Mouse (Mus musculus): ENCODE data around the gene 9130019O22Rik. TPM values are rescaled to one million over a fixed set of nuclear protein-coding genes. Genes with fewer than 3 reads are reported as not detected.

The 9130019O22Rik gene
- 9.9 TPM for polyA plus RNA-seq (2017; shearing (Covaris generic))

GRCm38 (mm10) chr7:127386641-127387392 lies at the start of gene 9130019O22Rik:
Gene 9130019O22Rik (minus strand): TSS chr7:127387166.

DNA sequence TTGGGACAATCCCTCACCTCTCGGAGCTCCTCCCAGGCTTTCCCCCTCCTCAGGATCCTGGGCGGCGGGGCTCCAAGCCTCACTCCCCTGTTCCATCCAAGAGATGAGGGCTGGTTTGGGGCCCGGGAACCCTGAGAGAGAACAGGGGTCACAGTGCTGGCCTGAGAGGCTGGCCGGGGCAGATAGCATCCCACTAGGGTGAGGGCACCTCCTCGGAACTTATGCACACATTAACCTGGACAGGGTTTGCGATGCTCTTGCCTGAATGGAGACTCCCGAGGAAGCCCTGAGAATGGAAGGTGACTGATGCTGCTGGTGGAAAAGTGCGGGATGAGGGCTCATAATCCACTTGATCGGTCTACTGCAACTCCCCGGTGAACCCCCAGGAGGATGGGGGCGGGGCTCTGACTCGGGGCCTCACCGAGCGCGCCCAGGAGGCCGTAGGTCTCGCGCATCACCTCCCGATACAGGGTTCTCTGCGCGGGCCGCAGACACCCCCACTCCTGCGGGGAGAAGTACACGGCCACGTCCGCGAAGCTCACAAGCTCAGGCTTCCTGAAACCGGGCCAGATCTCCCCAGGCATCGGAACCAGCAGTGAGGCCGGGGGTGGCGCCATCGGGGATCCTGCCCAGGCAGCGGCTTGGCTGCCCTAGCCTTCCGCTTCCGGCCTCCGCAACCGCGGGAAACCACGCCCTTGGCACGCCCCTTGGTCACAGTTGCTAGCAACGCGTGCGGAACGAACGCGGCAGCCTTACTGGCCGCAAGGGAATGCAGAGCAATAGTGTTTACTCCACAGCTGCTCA lies 34.6 kb upstream of the 9130019O22Rik start, which contains the start of gene Zfp688:
Gene Zfp688 (minus strand): TSS at position 681 of the 804 bp plus-strand sequence.

GRCm38 (mm10) chr7:127406002-127406987 lies 19.3 kb upstream of the 9130019O22Rik start, which contains the start of gene Zfp764:
Gene Zfp764 (minus strand): TSS chr7:127406822.

DNA sequence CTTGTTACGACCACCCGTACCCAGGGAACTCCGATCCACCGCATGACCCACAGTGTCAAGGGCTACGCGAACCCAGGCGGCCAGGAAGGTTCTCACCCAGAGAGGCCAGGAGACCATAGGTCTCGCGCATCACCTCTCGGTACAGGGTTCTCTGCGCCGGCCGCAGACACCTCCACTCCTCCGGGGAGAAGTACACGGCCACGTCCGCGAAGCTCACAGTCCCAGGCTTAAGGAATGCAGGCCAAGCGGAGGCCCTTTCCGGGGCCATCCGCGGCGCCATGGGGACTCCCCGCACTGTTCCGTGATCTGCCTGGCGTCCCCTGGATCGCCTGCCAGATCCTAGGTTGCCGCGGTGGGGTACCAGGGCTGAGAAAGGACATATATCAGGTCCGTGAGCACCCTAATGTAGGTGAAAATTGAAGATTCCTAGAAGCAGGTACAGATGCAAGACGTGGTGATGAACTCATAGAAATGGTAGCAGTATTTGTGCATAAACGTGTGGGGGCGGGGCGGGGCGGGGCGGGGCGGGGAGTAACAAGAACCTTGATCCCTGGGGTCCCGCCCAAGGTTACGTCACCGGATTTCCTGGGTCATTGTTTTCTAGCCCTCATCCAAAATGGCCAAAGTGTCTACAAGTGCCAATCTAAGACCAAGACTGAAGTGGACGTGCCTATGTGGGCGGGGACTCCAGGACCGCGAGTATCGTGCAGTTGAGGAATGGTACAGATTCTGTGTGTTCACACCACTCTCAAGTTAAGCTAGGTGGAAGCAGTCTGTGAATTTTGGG lies 6.4 kb upstream of the 9130019O22Rik start, which contains the start of gene E430018J23Rik:
Gene E430018J23Rik (minus strand): TSS at position 473 of the 787 bp plus-strand sequence.

DNA sequence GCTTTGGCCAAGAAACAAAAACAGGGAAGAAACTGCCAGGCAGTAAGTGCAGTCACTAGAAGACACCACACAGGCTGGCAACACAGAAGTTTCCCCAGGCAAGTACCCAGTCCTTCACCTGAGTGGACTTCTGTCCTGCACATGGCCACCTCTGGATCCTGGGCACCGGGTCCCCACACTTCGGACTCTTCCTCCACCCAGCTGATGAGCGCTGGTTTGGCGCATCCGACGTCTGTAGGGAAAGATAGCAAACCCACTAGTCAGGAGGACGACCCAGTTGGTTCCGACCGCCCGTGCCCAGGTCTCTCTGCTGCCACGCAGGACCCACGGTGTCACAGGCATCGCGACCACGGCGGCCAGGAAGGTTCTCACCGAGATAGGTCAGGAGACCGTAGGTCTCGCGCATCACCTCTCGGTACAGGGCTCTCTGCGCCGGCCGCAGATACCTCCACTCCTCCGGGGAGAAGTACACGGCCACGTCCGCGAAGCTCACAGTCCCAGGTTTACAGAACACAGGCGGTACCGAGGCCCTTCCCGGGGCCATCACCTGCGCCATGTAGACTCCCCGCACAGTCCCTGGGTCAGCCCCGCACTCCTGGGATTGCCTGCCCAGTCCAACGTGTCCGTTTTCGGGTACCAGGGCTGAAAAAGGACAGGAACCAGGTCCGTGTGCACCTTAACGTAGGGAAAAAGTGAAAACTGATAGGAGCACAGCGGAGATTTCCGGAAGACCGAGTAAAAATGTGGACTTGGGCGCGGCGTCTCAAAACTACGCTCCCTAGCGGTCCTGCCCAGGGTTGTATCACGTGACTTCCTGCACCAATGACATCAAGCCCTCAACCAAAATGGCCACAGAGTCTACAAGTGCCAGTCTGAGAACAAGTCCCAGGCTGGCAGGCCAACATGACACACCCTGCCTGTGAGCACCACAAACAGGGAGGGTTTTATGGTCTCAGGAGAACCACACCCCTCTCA lies 11.4 kb downstream of the 9130019O22Rik start, which contains the start of gene Zfp747:
Gene Zfp747 (minus strand): TSS at position 780 of the 975 bp plus-strand sequence.

DNA sequence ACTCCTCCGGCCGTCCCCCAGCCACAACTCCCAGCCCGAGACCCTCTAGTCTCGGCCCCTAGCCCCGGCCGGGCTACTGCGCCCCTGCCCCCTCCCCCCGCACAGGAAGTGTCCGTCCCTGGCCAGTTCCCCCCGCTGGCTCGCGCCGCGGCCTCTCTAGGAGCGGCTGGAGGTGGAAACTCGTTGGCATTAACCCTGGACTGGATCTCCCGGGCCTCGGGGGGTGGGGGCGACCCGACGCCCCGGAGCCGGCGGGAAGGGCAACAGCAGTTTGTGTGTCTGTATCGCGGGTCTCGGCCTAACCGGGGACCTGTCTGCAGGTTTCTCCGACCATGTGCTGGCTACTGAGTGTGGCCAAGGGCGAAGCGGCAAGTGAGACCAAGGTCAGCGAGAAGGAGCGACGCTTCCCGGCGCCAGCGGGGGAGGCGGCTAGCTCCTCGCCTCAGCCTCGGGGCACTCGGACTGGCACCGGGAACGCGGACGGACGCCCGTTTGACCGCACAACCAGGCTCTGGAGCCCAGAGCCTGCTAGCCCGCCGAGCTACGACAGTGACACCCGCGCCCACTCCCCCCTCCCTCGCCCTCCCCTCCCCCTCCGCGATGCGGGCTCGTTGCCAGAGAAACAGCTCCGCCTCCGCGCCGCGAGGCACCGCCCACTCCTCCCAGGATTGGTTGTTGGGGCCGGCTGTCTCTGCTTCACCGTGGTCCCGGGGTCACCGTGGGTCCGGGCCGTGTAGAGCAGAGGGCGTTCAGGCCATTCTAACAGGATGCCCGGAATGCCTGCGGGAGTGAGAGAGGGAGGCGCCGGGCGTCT lies 41.2 kb downstream of the 9130019O22Rik start, which contains the start of gene Zfp768:
Gene Zfp768 (minus strand): TSS at position 78 of the 814 bp plus-strand sequence.

Other genes starting within 250 kb of the 9130019O22Rik start
- gene Spn, start 249.3 kb downstream of the 9130019O22Rik start, polyA plus RNA-seq (2017; shearing (Covaris generic)): 84.5 TPM
- 81.8 TPM for gene Cd2bp2, start 191.1 kb downstream of the 9130019O22Rik start, polyA plus RNA-seq (2017; shearing (Covaris generic))
- gene Tbc1d10b, start 178.7 kb downstream of the 9130019O22Rik start, polyA plus RNA-seq (2017; shearing (Covaris generic)): 12.7 TPM
- gene Mylpf, start 178.3 kb downstream of the 9130019O22Rik start, polyA plus RNA-seq (2017; shearing (Covaris generic)): 22.7 TPM
- gene Zfp553, start 154.1 kb downstream of the 9130019O22Rik start, polyA plus RNA-seq (2017; shearing (Covaris generic)): 16.5 TPM
- 607 TPM for gene Sept1, start 154.0 kb downstream of the 9130019O22Rik start, polyA plus RNA-seq (2017; shearing (Covaris generic))
- 0.60 TPM for gene Zfp771, start 142.9 kb downstream of the 9130019O22Rik start, polyA plus RNA-seq (2017; shearing (Covaris generic))
- 51.4 TPM for gene Dctpp1, start 126.5 kb downstream of the 9130019O22Rik start, polyA plus RNA-seq (2017; shearing (Covaris generic))
- 12.5 TPM for gene Sephs2, start 113.1 kb downstream of the 9130019O22Rik start, polyA plus RNA-seq (2017; shearing (Covaris generic))
- 375 TPM for gene Itgal, start 90.9 kb downstream of the 9130019O22Rik start, polyA plus RNA-seq (2017; shearing (Covaris generic))
- 0.35 TPM for gene Zfp768, start 41.6 kb downstream of the 9130019O22Rik start, polyA plus RNA-seq (2017; shearing (Covaris generic))
- 24.7 TPM for gene Zfp747, start 11.1 kb downstream of the 9130019O22Rik start, polyA plus RNA-seq (2017; shearing (Covaris generic))
- 6.4 TPM for gene E430018J23Rik, start 6.5 kb upstream of the 9130019O22Rik start, polyA plus RNA-seq (2017; shearing (Covaris generic))
- gene Zfp764, start 19.7 kb upstream of the 9130019O22Rik start, polyA plus RNA-seq (2017; shearing (Covaris generic)): 17.3 TPM
- 48.9 TPM for gene Zfp688, start 34.9 kb upstream of the 9130019O22Rik start, polyA plus RNA-seq (2017; shearing (Covaris generic))
- 11.8 TPM for gene Zfp689, start 62.0 kb upstream of the 9130019O22Rik start, polyA plus RNA-seq (2017; shearing (Covaris generic))
- gene Prr14, start 72.4 kb upstream of the 9130019O22Rik start, polyA plus RNA-seq (2017; shearing (Covaris generic)): 141 TPM
- 9.0 TPM for gene Fbrs, start 92.0 kb upstream of the 9130019O22Rik start, polyA plus RNA-seq (2017; shearing (Covaris generic))
- gene Srcap, start 124.8 kb upstream of the 9130019O22Rik start, polyA plus RNA-seq (2017; shearing (Covaris generic)): 81.0 TPM
- 10.2 TPM for gene Gm42715, start 132.4 kb upstream of the 9130019O22Rik start, polyA plus RNA-seq (2017; shearing (Covaris generic))
- gene Tmem265, start 174.2 kb upstream of the 9130019O22Rik start, polyA plus RNA-seq (2017; shearing (Covaris generic)): 14.8 TPM
- 112 TPM for gene Phkg2, start 186.2 kb upstream of the 9130019O22Rik start, polyA plus RNA-seq (2017; shearing (Covaris generic))
- gene Ccdc189, start 201.4 kb upstream of the 9130019O22Rik start, polyA plus RNA-seq (2017; shearing (Covaris generic)): 0.48 TPM
- gene Rnf40, start 201.6 kb upstream of the 9130019O22Rik start, polyA plus RNA-seq (2017; shearing (Covaris generic)): 154 TPM
- gene Zfp629, start 228.6 kb upstream of the 9130019O22Rik start, polyA plus RNA-seq (2017; shearing (Covaris generic)): 2.3 TPM